Mouse (Mus musculus): ENCODE data around the gene Gorasp2. TPM values are rescaled to one million over a fixed set of nuclear protein-coding genes. Genes with fewer than 3 reads are reported as not detected.

Gorasp2 gene
- 104 TPM for polyA plus RNA-seq (2014; fragmentation: Illumina TruSeq; extraction: RNeasy Lipid Tissue Mini Kit (QIAGEN cat#74804); ENCODE audit: low read depth, low replicate concordance)

GRCm38 (mm10) chr2:70660887-70661714 lies at the start of gene Gorasp2:
TSS of gene Gorasp2 (plus strand) at chr2:70661576.

GRCm38 (mm10) chr2:70661715-70662495 lies 529 bp downstream of the Gorasp2 start, which contains the start of gene Gm26558:
TSS of gene Gm26558 (minus strand) at chr2:70662108.

Other genes with a start within 250 kb of the Gorasp2 start
- not detected for gene Sp5, start 186.7 kb upstream of the Gorasp2 start, polyA plus RNA-seq (2014; fragmentation: Illumina TruSeq; extraction: RNeasy Lipid Tissue Mini Kit (QIAGEN cat#74804); ENCODE audit: low read depth, low replicate concordance)
- gene Erich2, start 152.8 kb upstream of the Gorasp2 start, polyA plus RNA-seq (2014; fragmentation: Illumina TruSeq; extraction: RNeasy Lipid Tissue Mini Kit (QIAGEN cat#74804); ENCODE audit: low read depth, low replicate concordance) = 1.7 TPM
- 4.3 TPM for gene Gad1, start 108.5 kb upstream of the Gorasp2 start, polyA plus RNA-seq (2014; fragmentation: Illumina TruSeq; extraction: RNeasy Lipid Tissue Mini Kit (QIAGEN cat#74804); ENCODE audit: low read depth, low replicate concordance)
- gene Gm26558, start 532 bp downstream of the Gorasp2 start, polyA plus RNA-seq (2014; fragmentation: Illumina TruSeq; extraction: RNeasy Lipid Tissue Mini Kit (QIAGEN cat#74804); ENCODE audit: low read depth, low replicate concordance) = not detected
- 156 TPM for gene Tlk1, start 164.2 kb downstream of the Gorasp2 start, polyA plus RNA-seq (2014; fragmentation: Illumina TruSeq; extraction: RNeasy Lipid Tissue Mini Kit (QIAGEN cat#74804); ENCODE audit: low read depth, low replicate concordance)

Measured in adrenal gland, adult 10 weeks (tissue).